Mouse (Mus musculus): ENCODE measurements around the gene Slc16a14.

DNA sequence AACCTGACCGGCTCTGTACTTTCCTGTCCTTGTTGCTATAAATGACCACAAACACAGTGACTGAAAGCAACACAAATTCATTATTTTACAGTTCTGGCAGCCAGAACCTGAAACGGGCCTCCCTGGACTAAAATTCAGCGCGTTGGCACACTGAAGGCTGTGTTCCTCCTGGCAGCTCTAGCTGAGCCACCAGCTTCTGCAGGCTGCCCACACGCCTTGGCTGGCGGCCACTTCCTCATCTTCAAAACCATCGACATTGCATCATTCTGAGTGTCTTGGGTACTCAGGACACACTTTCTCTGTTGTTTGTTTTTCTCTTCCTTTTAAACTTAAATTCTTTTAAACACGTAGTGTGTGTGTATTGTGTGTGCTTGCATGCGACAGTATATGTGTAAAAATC is 734 bp upstream of the Slc16a14 start:
- TF ChIP-seq CTCF (IDR thresholded peaks at IDR 0.05; ENCODE audit: borderline replicate concordance, control insufficient read depth, extremely low read depth, insufficient read depth, low read length, poor library complexity) (no peak), POLR2A (IDR thresholded peaks at IDR 0.05; ENCODE audit: control insufficient read depth, extremely low read depth, insufficient read depth, low read length, poor library complexity) (no peak)
